Mouse (Mus musculus) layer of hippocampus, postnatal 14 days (tissue): ENCODE measurements at regions not wholly inside any gene's neighbourhood (a gene's known extent, or its start where the extent isn't known, plus 50 kb on each side); places are given as distances from the start of the nearest gene placed in this dataset.
"Not testable (repeated sequence)": the region's sequence is repeated elsewhere in the genome, so short reads cannot be mapped to it uniquely, and the experiment has no call there.

Experiments
- DNase-seq, 2 experiments: peaks; one replicate each; pipeline ENCODE4 v3.0.0; 2021 to 2022; ENCODE audit warnings: low spot score in 2 of 2, mixed read lengths in 1 of 2

DNA sequence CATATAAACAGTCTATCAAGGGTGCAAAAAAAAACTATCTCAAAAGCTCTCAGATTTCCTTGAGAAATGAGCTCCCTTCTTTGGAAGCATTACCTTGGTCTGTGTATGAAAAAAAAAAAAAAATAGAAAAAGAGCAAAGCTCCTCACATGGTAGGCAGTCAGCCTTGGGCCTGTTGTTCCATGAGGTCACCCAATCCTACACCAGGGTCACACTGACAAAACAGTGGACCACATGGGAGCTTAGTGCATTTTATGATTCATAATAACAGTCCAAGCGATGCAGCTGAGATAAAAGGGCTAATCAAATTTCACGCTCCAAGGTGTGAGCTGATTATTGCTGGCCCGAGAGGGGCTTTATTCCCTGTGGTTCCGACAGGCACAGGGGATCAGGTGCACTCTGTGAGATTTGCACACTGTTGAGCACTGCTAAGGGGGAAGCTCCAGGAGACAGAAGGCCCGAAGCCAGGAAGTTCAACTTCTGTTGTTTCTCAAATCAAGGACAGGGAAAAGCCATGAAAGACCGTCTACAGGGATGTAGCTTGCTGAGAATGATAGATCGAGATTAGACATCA, 352.1 kb upstream of the Gm6657 start:
- DNase-seq, result no peak

DNA sequence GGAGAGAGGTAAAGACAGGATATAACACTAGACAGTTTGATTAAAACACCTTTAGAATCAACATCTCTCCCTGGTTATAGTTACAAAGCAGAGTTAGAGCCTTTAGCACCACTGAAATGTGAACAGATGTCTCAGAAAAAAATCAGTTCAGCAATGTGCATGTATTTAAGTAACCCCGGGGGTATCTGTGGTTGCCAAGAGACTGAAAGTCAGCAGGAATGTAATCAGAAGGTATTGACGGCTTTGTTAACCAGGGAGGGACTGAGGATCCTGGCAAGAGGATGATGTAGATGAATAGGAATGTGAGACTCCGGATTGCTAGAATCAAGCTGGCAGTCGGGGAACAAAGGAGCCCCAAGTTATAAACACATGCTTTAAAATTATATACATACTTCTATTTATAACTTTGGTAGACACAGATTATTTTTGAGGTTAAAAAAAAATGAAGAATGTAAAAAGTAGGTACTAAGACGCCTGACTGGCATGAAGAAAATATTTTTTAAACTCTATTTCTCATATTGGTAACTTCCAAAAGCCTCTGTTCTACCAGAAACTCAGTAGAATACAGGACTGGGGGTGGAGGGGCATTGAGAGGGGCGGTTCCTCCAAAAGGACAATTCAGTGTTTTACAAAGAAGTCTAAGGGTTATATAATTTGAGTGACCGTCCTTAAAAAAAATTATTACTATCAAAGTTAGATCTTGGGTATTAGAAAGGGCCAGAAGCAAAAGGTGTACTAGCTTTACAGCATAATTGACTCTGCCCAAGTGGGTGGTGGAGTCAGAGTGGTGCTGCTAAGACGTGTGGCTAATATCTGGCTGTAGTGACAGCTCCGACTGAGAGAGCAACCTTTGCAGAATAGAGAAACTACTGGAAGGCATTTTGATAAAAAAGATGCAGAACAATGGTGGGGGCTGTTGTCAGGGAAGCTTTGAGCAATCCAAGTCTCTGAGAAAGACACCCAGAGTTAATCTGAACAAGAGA, 341.2 kb upstream of the Gm6657 start:
- DNase-seq, result no peak

DNA sequence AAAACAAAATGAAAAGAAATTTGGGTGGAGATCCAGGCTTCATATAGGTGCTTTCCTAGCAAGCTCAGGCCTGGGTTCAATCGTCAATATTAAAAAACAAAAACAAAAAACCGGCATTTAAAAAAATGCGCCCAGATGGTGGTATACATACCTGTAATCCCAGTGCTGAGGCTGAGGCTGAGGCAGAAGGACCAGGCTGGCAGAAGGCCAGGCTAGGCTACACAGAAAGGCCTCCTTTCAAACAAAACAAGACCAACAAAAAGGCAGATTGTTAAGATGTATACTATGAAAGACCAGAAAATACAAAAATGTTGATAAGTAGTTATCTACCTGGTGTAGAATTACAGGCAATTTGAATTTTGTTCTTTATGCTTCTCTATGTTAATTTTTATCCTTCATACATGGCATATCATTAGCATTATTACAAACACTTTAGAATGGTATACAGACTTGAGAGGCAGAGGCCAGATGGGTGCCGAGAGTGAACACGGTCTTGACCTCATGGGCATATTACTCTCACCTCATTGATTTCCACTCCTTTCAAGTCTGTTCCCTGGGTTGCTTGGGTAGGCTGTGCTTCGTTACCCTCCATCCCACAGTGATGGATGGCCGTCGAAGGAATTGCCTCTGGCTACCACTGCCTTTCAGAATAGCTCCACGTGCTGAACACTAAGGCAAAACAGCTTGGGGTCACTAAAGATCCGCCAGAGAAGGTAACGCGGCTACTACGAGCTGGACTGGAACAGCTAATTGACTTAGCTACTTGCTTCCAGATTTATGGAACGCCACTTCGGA, 339.6 kb upstream of the Gm6657 start:
- DNase-seq, result no peak

DNA sequence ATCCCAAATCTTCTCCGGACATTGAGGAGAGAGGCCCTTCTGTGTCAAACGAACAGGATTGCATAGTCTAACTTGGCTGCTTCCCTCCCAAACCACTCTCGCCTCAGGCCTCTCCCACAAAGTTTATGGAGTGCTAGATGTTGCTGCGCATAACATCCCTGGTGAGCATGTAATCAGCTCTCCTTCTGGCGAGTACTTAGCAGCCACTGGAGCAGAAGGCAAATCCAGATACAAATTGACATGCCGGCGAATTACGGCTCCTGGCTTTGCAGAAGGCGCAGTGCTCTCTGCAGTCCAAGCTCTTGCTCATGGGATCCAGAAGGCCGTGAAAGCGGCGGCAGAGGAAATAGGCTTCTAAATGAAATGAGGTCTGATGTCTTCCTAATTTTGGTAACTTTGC, 338.2 kb upstream of the Gm6657 start:
- DNase-seq, result no peak

DNA sequence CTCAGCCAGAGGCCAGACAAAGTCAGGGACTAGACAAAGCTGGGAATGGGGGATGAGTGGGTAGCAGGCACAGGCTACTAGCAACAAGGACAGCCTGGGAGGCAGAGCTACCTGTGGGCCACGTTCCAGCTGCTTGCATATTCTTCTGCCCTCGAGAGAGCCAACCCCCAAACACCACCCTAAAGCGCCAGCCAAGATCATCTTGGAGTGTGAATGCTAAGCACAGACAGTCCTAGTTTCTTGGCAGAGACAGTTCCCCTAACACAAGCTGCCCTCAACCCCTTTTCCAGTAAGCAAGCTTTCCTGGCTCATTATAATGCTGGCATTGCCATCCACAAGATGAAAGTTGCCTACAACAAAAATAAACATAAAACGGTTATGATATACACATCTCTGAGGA, 336.8 kb upstream of the Gm6657 start:
- DNase-seq, result peak; percentile 16 to 54

DNA sequence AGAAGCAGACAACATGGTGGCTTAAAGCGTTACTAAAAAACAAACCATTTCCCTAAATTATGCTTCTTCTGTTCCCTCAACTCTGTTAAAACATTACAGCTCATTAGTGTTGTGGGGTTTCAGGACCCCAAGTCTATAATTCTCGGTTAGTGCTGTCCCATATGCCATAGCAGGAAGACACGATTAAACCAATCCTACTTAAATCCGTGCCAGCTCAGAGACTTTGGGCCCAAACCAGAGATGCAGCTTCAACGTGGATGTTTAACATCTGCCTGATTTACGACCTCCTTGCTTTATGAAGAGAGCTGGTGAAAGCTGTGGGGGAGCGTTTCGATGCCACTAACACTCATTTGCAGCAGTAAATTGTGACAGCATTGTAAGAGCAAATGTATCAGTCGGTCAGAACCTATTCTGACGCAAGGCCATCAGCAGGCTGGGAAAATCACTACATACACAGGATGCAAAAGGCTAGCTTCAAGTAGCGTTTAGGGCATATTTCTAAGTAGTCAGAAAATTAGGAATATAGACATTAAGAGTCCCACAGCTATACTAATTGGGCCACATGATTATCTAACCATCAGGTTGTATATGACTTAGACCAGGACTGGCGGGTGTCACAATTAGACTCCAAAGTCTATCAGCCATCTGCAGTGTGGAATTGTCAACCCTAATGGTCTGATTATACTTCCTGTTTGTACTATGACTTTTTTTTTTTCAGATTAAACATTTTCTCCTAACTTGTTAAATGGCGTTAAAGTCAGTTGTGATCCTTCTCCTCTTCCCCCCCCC, 333.1 kb upstream of the Gm6657 start:
- DNase-seq, result no peak

DNA sequence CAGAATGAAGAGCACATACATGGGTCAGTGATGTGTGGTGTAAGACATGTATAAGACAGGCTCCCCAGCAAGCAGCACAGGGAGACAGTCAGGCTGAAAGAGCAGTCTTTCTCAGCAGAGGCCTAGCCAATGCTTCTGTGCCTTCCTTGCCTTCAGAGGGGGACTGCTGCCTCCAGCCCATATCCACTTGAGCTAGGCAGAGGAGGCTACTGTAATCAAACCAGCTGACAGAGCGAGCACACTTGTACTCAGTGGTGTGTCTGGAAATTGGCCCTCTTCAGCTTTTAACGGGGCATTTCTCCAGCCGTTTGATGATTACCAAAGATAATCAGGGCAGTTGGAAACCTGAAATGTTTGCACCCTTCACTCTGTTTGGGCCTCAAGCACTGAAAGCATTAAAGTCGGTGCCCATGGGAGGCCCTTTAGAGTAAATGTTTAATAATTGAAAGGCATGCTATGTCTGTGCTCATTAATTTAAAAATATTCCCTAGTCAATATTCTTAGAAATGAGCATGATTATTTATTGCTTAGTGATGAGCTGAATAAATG, 326.0 kb upstream of the Gm6657 start:
- DNase-seq, result no peak

DNA sequence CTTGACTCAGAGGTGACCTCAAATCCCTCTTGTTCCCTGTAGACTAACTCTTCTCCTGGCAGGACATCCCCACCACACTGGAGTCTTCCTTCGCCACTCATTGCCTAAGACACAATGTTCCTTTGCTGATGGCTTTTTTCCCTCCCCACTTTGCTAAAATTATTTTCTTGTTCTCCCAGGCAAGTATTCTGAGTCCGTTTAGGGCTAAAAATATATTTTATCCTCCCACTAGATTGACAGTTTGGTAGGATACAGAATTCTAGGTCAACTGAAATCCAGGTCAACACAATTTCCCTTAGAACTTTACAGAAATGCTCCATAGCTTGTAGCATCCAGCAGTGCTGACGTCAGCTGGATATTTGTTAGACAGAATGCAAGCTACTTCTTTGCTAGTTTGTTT, 324.7 kb upstream of the Gm6657 start:
- no peak for DNase-seq

DNA sequence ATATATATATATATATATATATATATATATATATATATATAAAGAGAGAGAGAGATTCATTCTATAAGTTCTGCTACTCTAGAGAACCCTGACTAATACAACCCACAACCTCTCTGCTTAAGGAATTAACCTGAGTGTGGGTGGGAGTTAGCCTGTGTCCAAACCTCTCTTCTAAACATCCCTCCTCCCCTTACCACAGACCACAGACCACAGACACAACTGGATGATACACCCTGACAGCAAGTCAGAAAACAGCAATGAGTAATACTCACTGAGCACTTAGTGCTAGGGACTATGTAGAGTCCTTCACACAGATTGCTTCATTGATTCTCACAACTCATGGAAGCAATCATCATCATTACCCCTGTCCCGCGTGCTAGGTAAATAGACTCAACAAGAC, 306.7 kb upstream of the Gm6657 start:
- no peak for DNase-seq

DNA sequence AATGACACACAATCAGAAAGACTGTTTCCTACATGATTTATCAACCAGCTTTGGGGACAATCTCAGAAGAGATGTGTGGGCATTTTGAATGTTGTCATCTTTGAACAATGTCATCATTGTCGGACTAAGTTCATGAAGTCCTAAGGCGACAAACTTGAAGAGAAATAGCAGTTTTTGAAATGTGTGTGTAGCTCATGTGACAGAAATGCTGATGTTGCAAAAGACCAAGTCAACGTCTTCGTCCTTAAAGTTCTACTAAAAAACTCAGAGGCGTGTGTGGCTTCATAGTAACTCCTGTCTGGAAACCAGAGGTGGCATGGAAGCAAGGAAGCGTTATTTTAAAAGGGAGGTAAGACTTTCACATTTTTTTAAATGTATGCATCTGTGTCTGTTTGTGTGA, 302.6 kb upstream of the Gm6657 start:
- no peak for DNase-seq

DNA sequence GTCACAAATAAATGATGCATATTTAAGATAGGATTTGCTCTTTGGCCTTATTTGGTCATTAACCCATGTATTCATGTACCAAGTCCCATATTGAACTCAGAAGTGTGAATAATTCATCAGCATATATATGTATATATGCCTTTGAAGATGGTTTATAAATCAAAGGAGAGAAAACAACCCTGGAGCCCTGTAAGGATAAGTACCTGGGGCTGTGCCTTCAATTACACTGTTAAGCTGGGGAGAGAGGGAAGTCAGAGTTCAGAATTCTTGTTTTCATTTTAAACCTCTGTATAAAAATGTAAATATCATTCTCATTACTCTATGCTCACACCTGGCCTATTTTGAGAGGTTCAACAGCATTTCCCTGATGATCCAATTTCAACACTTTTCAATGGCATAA, 299.8 kb upstream of the Gm6657 start:
- DNase-seq, result no peak

DNA sequence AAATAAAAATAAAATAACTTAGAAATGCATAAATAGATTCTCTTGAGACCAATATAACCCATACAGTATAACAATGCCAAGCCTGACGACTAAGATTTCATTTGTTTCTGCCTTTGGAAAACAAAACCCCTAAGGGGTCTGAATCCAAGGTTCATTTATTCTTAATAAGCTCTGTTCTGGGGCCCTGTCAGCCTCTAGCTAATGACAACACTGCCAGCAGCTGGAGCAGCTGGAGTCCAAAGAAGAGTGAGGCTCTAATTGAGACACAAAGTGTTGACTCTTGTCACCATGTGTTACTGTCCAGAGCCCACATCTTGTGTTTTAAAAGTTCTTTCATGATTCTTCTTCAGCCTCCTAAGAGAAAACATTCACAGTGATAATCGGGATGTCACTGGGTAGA, 298.5 kb upstream of the Gm6657 start:
- DNase-seq, result no peak

DNA sequence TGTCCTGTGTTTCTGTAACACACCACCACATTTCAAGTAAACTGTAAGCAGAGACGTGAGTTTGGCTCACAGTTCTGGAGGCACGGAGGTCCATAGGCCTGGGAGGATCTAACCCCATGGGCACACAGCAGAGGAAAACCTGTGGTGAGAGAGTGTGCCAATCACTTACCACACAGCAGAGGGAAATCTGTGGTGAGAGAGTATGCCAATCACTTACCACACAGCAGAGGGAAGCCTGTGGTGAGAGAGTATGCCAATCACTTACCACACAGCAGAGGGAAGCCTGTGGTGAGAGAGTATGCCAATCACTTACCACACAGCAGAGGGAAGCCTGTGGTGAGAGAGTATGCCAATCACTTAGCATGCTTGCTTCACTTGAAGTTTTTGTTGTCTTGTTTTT, 295.1 kb upstream of the Gm6657 start:
- not testable (repeated sequence) for DNase-seq

DNA sequence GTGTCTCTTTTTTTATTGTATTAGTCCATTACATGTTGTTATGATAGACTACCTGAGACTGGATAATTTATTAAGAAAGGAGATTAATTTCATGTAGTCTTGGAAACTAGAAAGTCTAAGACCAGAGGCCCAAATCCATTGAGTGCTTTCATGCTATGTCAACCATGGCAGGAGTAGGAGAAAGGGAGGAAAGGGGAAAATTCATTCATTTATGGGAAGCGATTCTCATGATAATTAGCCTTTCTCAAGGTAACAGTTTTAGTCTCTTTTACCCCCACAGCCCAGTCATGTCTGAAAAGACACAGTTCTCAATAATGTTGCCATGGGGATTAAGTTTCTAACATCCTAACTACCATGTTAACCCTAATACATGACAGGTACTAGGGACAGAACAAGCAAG, 292.8 kb upstream of the Gm6657 start:
- DNase-seq, result no peak

DNA sequence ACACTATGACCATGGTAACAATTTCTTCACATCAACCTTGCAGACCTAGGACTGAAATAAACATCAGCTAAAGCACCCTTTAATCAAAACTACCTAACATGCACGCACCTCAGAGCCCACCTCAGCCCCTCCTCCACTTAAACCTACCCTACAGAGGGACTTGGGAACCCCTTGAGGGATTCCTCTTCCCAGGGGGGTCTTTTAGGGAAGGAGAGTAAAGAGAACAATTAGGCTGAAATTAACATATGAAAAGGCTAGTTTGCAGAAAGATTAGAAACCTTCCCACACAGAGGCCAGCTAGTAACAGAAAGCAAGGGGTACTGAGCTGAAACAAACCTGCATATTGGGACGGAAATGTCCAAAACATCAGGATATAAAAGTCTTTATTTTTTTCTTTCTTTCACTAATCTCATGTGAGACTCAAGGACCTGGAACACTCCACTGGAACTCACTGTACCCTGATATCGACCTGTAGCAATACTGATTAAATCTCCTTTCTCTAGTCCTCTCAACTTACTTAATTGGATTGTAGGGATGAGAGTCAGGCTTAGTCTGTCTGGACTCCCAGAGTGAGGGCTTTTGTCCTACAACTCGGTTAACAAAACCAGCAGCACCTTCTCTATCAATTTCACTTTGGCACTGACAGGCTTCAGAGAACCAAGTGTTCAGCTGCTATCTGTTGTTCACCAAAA, 281.0 kb upstream of the Gm6657 start:
- DNase-seq, result no peak

DNA sequence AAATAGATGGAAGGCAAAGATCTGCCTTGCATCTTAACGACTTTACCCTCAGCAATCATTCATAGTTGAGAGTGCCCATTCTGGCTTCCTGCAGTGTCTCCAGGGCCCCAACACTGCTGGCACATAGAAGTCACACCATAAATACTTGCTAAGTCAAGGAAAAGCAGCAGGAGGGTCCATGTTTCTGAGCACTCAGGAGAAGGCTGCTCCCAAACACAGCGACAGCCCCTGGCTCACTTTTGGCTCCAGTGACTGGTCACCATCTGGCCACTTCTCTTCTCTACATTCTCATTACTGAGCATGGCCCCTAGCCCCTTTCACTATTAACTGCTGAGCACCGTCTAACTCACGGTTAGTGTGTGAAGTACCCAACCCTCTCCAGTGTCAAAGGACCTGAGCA, 265.3 kb upstream of the Gm6657 start:
- DNase-seq, result no peak

DNA sequence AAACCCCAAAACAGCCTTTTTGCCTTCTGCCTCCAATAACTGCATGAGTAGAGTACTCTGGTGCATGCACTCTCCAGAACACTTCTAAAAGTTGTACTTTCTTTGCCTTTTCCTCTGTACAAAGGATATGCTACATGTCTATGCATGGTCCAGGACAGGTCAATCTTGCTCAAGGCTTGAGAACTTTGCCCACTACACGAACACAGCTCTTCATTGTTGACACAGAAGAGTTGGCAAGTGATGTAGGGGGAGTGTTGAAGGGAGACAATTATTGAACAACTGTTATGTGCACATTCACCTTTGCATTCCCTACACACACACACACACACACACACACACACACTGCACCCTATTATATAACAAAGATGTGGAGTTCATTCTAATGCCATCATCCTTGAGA, 264.5 kb upstream of the Gm6657 start:
- DNase-seq, result no peak

DNA sequence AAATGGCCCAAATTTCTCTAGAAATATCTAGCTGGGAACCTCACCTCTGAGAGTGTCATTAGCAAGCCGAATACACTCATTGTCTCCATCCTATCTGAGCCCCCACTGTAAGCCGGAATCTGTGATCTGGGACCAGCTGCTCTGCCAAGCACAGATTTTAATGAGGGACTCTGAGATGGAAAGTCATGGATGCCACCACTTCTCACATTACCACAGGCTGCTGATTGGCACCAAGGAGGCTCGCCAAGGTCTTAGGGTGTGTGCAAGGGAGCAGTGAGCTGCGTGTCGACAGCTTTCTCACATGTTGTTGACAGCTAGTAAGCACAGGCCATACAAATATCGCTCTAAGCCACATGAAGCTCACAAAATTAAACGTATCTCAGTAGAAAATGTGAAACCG, 250.1 kb upstream of the Gm6657 start:
- no peak for DNase-seq

DNA sequence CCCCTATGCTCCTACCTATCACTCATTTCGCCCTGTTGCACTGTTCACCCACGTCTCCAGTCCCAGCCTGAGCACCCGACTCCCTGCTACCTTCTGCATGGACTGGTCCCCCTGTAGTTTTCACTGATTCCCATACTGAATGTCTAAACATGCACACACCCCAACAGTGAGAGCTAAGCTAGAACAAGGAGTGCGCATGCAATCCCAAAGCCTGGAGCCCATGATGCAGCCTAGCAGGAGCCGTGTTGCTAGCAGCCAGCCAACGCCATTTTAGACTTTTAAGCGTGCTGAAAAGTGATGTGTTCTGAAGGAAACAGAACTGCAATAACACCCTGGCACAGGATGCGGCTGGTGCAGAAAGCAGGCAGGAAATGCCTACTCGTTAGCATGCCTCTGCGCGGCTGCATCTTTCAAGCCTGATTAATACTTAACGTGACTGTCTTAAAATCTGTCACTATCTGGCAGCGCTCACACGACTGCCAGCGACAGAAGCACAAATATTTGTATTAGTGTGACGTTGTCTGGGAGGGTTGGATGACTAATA, 244.5 kb upstream of the Gm6657 start:
- DNase-seq, result peak; percentile 44 to 63

DNA sequence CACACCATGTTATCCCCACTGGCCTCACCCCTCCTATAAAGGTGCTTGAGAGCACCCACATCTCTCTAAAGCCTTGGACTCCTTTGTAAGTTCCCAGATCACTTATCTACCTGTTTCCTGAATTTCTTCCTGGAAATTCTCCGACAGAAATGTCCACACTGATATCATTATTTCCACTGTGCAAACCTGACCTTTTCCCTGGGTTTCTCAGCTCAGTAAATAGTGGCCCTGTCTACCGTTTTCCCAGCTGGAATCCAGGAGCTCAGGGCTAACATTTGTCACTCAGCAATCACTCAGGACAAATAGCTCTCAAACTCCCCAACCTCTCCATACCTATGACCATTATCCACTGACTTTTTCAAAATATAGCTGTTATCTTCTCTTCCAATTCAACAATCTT, 241.6 kb upstream of the Gm6657 start:
- no peak for DNase-seq
